Mouse (Mus musculus) heart, postnatal 0 days (tissue): ENCODE measurements around the gene Dennd6a.

Experiments
- CTCF ChIP-seq: IDR thresholded peaks from 2 replicates; pipeline ENCODE4 v1.5.1; 2016; ENCODE audit warnings: antibody characterized with exemption, control low read depth, low read depth
- EP300 ChIP-seq: IDR thresholded peaks from 2 replicates; pipeline ENCODE4 v1.6.1; 2016; ENCODE audit warnings: antibody characterized with exemption, low read depth

- TF ChIP-seq EP300 = no peak
- TF ChIP-seq CTCF = no peak
Observed at GRCm38 (mm10) chr14:26569880-26570279, 3.8 kb upstream of the Dennd6a start.
